Mouse (Mus musculus) stomach, postnatal 0 days (tissue): ENCODE measurements at regions not wholly inside any gene's neighbourhood (a gene's known extent, or its start where the extent isn't known, plus 50 kb on each side); places are given as distances from the start of the nearest gene placed in this dataset.

Experiments
- ATAC-seq: fragments of 200-750 bp; cut with Nextera tagmentation; 2 replicates; pipeline ENCODE4 v1.8.0; 2017; ENCODE audit not compliant: low FRiP score, low TSS enrichment
- DNase-seq: peaks from one replicate; pipeline ENCODE4 v3.0.0-alpha.2; 2016; ENCODE audit warnings: low spot score
- H3K27ac ChIP-seq: fragments of 300-500 bp; sonication (generic); replicated peaks from 2 replicates; pipeline ENCODE4 v1.5.1; 2014; ENCODE audit warnings: mild to moderate bottlenecking, control low read depth
- H3K27me3 ChIP-seq: fragments of 300-500 bp; sonication (generic); 2 replicates; pipeline ENCODE4 v1.6.1; 2014; ENCODE audit warnings: low read length; ENCODE audit not compliant: control insufficient read depth, insufficient read depth
- H3K36me3 ChIP-seq: fragments of 300-500 bp; sonication (generic); 2 replicates; pipeline ENCODE4 v1.6.1; 2014; ENCODE audit warnings: low read length, mixed read lengths; ENCODE audit not compliant: control insufficient read depth, insufficient read depth
- H3K4me1 ChIP-seq: fragments of 300-500 bp; sonication (generic); replicated peaks from 2 replicates; pipeline ENCODE4 v1.6.1; 2014; ENCODE audit warnings: antibody characterized with exemption; ENCODE audit not compliant: control insufficient read depth, insufficient read depth
- H3K4me2 ChIP-seq: fragments of 300-500 bp; sonication (generic); replicated peaks from 2 replicates; pipeline ENCODE4 v1.6.1; 2014; ENCODE audit warnings: low read depth, mild to moderate bottlenecking, control low read depth, moderate library complexity
- H3K4me3 ChIP-seq: fragments of 300-500 bp; sonication (generic); 2 replicates; pipeline ENCODE4 v1.5.1; 2014; ENCODE audit warnings: low read depth, low read length, control low read depth
- H3K9ac ChIP-seq: fragments of 300-500 bp; sonication (generic); 2 replicates; pipeline ENCODE4 v1.6.1; 2014; ENCODE audit warnings: mild to moderate bottlenecking, low read length, control low read depth, mixed read lengths
- H3K9me3 ChIP-seq: fragments of 300-500 bp; sonication (generic); 2 replicates; pipeline ENCODE4 v1.6.1; 2016; ENCODE audit warnings: low read length; ENCODE audit not compliant: control insufficient read depth
- CTCF ChIP-seq: IDR thresholded peaks from 2 replicates; pipeline ENCODE4 v1.5.1; 2016; ENCODE audit warnings: antibody characterized with exemption, low read depth, mild to moderate bottlenecking, moderate library complexity
- EP300 ChIP-seq: optimal IDR thresholded peaks from 2 replicates; pipeline ENCODE3; 2016; ENCODE audit warnings: antibody characterized with exemption
- WGBS: fragments of 180-500 bp; shearing (Covaris S2); extraction: QIAGEN DNeasy Blood & Tissue Kit; methylation state at CpG from one replicate; pipeline ENCODE4 v1.1.7; 2014; 5-methylcytosine and 5-hydroxymethylcytosine counted together

GRCm38 (mm10) chr10:123997260-123997659 lies 733.5 kb downstream of the Fam19a2 start:
- Histone ChIP-seq H3K4me3 (no peak overlapping the region), H3K9me3 (no peaks in the 10 kb centered on the region), H3K4me2 (no peak overlapping the region), H3K27me3 (no peaks in the 10 kb centered on the region), H3K4me1 (no peaks in the 10 kb centered on the region), H3K27ac (no peak overlapping the region), H3K9ac (no peak overlapping the region), H3K36me3 (no peaks in the 10 kb centered on the region)
- 82% methylated on average over 5 of the region's 5 CpGs for WGBS
- TF ChIP-seq EP300 (no peak), CTCF (no peak)
- DNase-seq (no peak), ATAC-seq (no peak)

GRCm38 (mm10) chr10:123998959-123999358 lies 735.2 kb downstream of the Fam19a2 start:
- Histone ChIP-seq H3K9ac (no peak overlapping the region), H3K36me3 (no peaks in the 10 kb centered on the region), H3K27me3 (no peaks in the 10 kb centered on the region), H3K27ac (no peak overlapping the region), H3K4me1 (no peaks in the 10 kb centered on the region), H3K4me3 (no peak overlapping the region), H3K4me2 (no peak overlapping the region), H3K9me3 (no peaks in the 10 kb centered on the region)
- ATAC-seq (no peak), DNase-seq (no peak)
- TF ChIP-seq CTCF (no peak), EP300 (no peak)
- 30% methylated on average over 1 of the region's 1 CpGs for WGBS

DNA sequence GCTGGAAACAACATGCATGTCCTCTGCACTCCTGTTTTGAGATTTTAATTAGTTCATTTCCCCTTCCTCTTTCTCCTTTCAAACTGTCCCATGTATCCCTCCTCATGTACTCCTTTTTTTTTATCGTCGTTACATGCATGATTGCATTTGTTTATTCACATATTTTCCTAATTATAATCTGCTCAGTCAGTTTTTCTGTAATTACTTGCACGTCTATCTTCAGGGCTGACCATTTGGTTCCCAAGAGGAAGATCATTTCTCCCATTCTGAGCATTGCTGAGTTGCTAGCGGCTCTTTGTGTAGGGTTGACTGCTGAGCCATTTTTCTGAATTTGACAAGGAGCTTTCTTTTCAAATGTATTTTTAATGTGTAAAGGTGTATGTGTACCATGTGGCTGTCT lies 781.2 kb downstream of the Fam19a2 start:
- no peaks in the 10 kb centered on the region for H3K4me1 ChIP-seq
- ATAC-seq (no peak), DNase-seq (no peak)
- no peaks in the 10 kb centered on the region for H3K9me3 ChIP-seq
- WGBS = 85% methylated on average over 4 of the region's 4 CpGs
- no peak overlapping the region for H3K4me2 ChIP-seq
- no peak for TF ChIP-seq CTCF
- no peak for TF ChIP-seq EP300
- H3K9ac ChIP-seq = no peak overlapping the region
- H3K27me3 ChIP-seq = no peaks in the 10 kb centered on the region
- no peak overlapping the region for H3K4me3 ChIP-seq
- no peaks in the 10 kb centered on the region for H3K36me3 ChIP-seq
- H3K27ac ChIP-seq = no peak overlapping the region

GRCm38 (mm10) chr10:124045791-124046190 lies 782.0 kb downstream of the Fam19a2 start:
- WGBS = 67% methylated on average over 2 of the region's 2 CpGs
- H3K4me3 ChIP-seq = no peak overlapping the region
- no peak for DNase-seq
- no peaks in the 10 kb centered on the region for H3K4me1 ChIP-seq
- H3K36me3 ChIP-seq = no peaks in the 10 kb centered on the region
- H3K4me2 ChIP-seq = no peak overlapping the region
- H3K27ac ChIP-seq = no peak overlapping the region
- TF ChIP-seq CTCF (no peak), EP300 (no peak)
- no peaks in the 10 kb centered on the region for H3K27me3 ChIP-seq
- no peak for ATAC-seq
- no peaks in the 10 kb centered on the region for H3K9me3 ChIP-seq
- H3K9ac ChIP-seq = no peak overlapping the region

DNA sequence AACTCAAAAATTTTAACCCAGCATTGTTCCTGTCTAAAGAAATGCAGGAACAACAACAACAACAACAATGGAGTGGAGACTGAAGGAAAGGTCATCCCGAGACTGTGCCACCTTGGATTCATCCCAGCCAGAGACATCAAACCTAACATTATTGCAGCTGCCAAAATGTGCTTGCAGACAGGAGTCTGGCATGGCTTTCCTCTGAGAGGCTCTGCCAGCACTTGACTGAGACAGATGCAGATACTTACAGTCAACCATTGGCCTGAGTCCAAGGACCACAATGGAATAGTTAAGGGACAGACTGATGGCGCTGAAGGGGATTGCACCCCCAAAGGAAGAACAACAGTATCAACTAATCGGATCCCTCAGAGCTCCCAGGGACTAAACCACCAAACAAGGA lies 819.0 kb downstream of the Fam19a2 start:
- ATAC-seq (no peak), DNase-seq (no peak)
- WGBS = 60% methylated on average over 3 of the region's 3 CpGs
- H3K4me1 ChIP-seq = no peaks in the 10 kb centered on the region
- no peak overlapping the region for H3K9ac ChIP-seq
- TF ChIP-seq CTCF = no peak
- TF ChIP-seq EP300 = no peak
- H3K4me2 ChIP-seq = no peak overlapping the region
- no peak overlapping the region for H3K27ac ChIP-seq
- no peaks in the 10 kb centered on the region for H3K9me3 ChIP-seq
- no peaks in the 10 kb centered on the region for H3K27me3 ChIP-seq
- no peak overlapping the region for H3K4me3 ChIP-seq
- no peaks in the 10 kb centered on the region for H3K36me3 ChIP-seq

DNA sequence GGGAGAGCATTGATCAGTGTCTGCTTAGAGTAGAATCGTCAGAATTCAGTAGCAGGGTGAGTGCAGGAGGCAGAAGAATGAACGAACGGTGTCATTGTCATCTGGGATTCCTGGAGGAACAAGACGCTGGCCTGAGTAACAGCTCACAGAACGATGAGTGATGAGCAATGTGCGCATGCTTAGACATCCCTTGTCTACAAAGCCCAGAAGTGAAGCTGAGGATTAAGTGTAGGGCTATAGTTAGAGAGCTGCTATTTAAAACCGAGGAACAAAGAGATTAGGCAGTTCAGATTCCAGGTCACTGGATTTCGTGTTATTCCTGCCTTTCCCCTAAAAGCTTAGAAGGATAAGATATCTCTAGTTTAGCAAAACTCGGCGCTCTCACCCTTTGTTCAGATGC lies 826.8 kb downstream of the Fam19a2 start:
- ATAC-seq = no peak
- H3K27me3 ChIP-seq = no peaks in the 10 kb centered on the region
- TF ChIP-seq EP300 (no peak), CTCF (no peak)
- no peaks in the 10 kb centered on the region for H3K9me3 ChIP-seq
- no peaks in the 10 kb centered on the region for H3K4me1 ChIP-seq
- H3K27ac ChIP-seq = no peak overlapping the region
- DNase-seq = no peak
- H3K36me3 ChIP-seq = no peaks in the 10 kb centered on the region
- 65% methylated on average over 10 of the region's 10 CpGs for WGBS
- no peak overlapping the region for H3K4me2 ChIP-seq
- H3K9ac ChIP-seq = no peak overlapping the region
- no peak overlapping the region for H3K4me3 ChIP-seq
